Mouse (Mus musculus): ENCODE measurements around the gene Mon1a. TPM values are rescaled to one million over a fixed set of nuclear protein-coding genes. Genes with fewer than 3 reads are reported as not detected.

The Mon1a gene
- total RNA-seq (2023): 10 to 100 TPM; 17.0 to 19.9 TPM

GRCm38 (mm10) chr9:107887804-107888266, at the start of gene Mon1a:
Gene Mon1a (plus strand): TSS chr9:107888151.

GRCm38 (mm10) chr9:107873137-107873536, 14.8 kb upstream of the Mon1a start, which contains the start of gene Rbm6:
Gene Rbm6 (minus strand): TSS chr9:107873237.

DNA sequence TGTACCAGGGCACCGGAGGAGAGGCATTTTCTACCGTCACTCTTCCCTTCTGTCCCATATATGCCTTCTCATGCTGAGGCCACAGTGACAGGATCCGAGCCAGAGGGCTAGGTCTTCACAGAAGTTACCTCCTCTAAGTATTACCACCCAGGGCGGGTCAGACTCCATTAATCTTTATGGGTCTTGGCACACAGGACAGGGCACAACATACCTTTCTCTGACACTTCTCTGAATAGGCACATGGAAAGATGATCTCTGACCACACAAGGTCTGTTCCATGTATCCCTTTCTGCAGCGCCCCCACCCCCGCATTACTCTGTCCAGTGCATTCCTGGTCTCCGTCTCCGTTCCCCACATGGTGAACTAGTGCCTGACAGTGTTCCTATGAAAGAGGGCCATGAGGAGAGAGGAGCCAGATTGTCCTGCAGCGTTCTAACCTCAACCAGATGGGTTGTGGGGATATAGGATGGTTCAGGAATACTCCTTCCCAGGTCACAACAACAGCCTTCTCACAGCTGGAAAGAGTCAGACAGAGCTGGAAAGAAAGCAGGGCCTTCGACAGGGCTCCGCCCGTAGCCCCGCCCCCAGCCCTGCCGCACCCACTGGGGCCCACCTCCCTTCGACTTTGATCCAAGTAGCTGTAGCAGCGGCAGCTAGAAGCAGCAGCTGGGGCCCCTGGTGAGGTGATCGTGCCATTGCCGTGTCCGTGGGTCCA, 18.5 kb downstream of the Mon1a start, which contains the start of gene Mst1r:
TSS of gene Mst1r (plus strand) at position 622 of the 715 bp plus-strand sequence.

GRCm38 (mm10) chr9:107928169-107928568, 40.2 kb downstream of the Mon1a start, which contains the start of gene Actl11:
Gene Actl11 (plus strand): TSS chr9:107928469.

DNA sequence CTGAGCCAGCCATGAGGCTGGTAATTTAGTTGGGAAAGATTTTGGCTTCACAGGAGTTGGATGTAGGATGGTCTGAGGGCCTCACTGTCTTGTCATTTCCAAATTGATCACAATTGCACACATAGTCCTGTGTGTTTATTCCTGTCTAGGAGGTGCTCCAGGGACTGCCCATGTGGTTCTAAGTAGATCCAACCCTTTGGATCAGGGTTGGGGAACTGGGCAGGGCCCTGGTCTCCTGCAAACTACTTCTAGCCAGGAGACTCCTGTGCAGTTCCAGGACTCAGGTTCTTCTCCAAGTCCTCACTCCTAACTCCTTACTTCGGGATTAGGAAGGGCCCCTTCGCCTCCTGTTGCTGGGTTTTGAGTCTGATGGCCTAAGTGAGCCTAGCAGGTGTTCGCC, 47.4 kb downstream of the Mon1a start, which contains the start of gene Camkv:
TSS of gene Camkv (plus strand) at position 301 of the 400 bp plus-strand sequence.

GRCm38 (mm10) chr9:107949922-107950235, 61.9 kb downstream of the Mon1a start, which contains the start of gene Traip:
Gene Traip (plus strand): TSS chr9:107950136.

Other genes starting within 250 kb of the Mon1a start
- gene Slc38a3, start 218.6 kb upstream of the Mon1a start, total RNA-seq (2023): not detected
- 1 to 10 TPM; 1.3 to 2.2 TPM for gene Gnat1, start 208.4 kb upstream of the Mon1a start, total RNA-seq (2023)
- not detected for gene Sema3f, start 177.7 kb upstream of the Mon1a start, total RNA-seq (2023)
- 100 to 1,000 TPM; 261 to 285 TPM for gene Rbm5, start 117.2 kb upstream of the Mon1a start, total RNA-seq (2023)
- gene Rbm6, start 14.9 kb upstream of the Mon1a start, total RNA-seq (2023): 100 to 1,000 TPM; 129 to 140 TPM
- gene Mst1r, start 18.7 kb downstream of the Mon1a start, total RNA-seq (2023): 1 to 10 TPM in 1 of 2 experiments, not detected in 1; 1.5 TPM
- not detected for gene Actl11, start 40.3 kb downstream of the Mon1a start, total RNA-seq (2023)
- not detected for gene Camkv, start 47.5 kb downstream of the Mon1a start, total RNA-seq (2023)
- 10 to 100 TPM in 1 of 2 experiments, 1 to 10 TPM in 1; 9.4 to 14.3 TPM for gene Traip, start 62.0 kb downstream of the Mon1a start, total RNA-seq (2023)
- gene Uba7, start 87.4 kb downstream of the Mon1a start, total RNA-seq (2023): 100 to 1,000 TPM; 189 to 213 TPM
- under 1 TPM in 1 of 2 experiments, not detected in 1; 0.89 TPM for gene Gm20661, start 94.9 kb downstream of the Mon1a start, total RNA-seq (2023)
- gene Inka1, start 97.7 kb downstream of the Mon1a start, total RNA-seq (2023): 1 to 10 TPM; 1.3 to 3.3 TPM
- gene Cdhr4, start 104.3 kb downstream of the Mon1a start, total RNA-seq (2023): 1 to 10 TPM; 2.6 to 4.2 TPM
- gene Gm20662, start 108.2 kb downstream of the Mon1a start, total RNA-seq (2023): under 1 TPM in 1 of 2 experiments, not detected in 1; 0.35 TPM
- gene Ip6k1, start 114.3 kb downstream of the Mon1a start, total RNA-seq (2023): 100 to 1,000 TPM; 141 to 144 TPM
- 10 to 100 TPM; 18.2 to 19.6 TPM for gene Gmppb, start 161.1 kb downstream of the Mon1a start, total RNA-seq (2023)
- 1 to 10 TPM; 6.5 to 7.5 TPM for gene Amigo3, start 165.0 kb downstream of the Mon1a start, total RNA-seq (2023)
- gene Mst1, start 192.3 kb downstream of the Mon1a start, total RNA-seq (2023): under 1 TPM; 0.23 to 0.50 TPM
- gene Rnf123, start 195.2 kb downstream of the Mon1a start, total RNA-seq (2023): 100 to 1,000 TPM; 181 to 188 TPM
- gene Apeh, start 206.5 kb downstream of the Mon1a start, total RNA-seq (2023): 100 to 1,000 TPM; 105 to 120 TPM